Mouse (Mus musculus): ENCODE measurements around the gene Gm13420.

Gm13420 gene

GRCm38 (mm10) chr2:29705493-29705892 lies 46.0 kb downstream of the Gm13420 start:
- in situ Hi-C loops (cut with MboI; ENCODE audit: unreplicated experiment in 2 of 2), result no loop called here

GRCm38 (mm10) chr2:29703104-29704081 lies 48.1 kb downstream of the Gm13420 start:
- in situ Hi-C loops (cut with MboI; ENCODE audit: unreplicated experiment in 2 of 2), result no loop called here

- in situ Hi-C loops (cut with MboI; ENCODE audit: unreplicated experiment in 2 of 2), result no loop called here
Measured at GRCm38 (mm10) chr2:29702189-29702588, 49.3 kb downstream of the Gm13420 start.

- in situ Hi-C loops (cut with MboI; ENCODE audit: unreplicated experiment in 2 of 2), result no loop called here
Measured at GRCm38 (mm10) chr2:29701393-29701792, 50.1 kb downstream of the Gm13420 start.

GRCm38 (mm10) chr2:29700898-29701297 lies 50.6 kb downstream of the Gm13420 start:
- in situ Hi-C loops (cut with MboI; ENCODE audit: unreplicated experiment in 2 of 2), result no loop called here

- in situ Hi-C loops (cut with MboI; ENCODE audit: unreplicated experiment in 2 of 2), result no loop called here
Measured at GRCm38 (mm10) chr2:29698421-29699290, 52.8 kb downstream of the Gm13420 start.

GRCm38 (mm10) chr2:29696207-29696800 lies 55.2 kb downstream of the Gm13420 start:
- in situ Hi-C loops (cut with MboI; ENCODE audit: unreplicated experiment in 2 of 2), result no loop called here
